Mouse (Mus musculus): ENCODE measurements at regions not wholly inside any gene's neighbourhood (a gene's known extent, or its start where the extent isn't known, plus 50 kb on each side); places are given as distances from the start of the nearest gene placed in this dataset.

DNA sequence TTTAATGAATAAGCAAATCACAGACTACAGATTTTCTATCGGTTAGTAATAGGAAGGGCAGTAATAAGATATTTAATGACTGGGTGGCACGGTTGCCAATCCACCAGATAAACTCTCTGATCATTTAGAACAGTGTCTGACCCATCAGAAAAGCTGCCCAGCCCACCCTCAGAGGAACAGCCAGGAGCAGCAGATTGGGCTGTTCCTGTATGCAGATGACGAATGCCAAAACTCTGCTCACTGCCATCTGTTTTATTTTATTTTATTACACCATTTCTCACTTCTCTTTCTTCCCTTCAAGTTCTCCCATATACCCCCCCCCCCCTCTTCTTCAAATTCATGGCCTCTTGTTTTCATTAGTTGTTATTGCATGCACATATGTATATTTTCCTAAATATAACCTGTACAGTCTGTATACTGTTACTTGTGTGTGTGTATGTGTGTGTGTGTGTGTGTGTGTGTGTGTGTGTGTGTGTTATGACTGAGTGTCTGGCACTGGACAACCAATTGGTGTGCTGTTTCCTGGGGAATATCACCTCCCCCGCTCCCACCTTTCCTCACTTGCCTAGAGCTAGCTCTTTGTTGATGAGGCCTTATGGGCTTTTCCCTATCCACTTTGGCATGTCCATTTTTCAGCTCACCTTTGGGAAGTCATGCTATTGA, 260.9 kb downstream of the Olfm4 start:
- DNase-seq (ENCODE audit: low read depth, low spot score) = no peak

DNA sequence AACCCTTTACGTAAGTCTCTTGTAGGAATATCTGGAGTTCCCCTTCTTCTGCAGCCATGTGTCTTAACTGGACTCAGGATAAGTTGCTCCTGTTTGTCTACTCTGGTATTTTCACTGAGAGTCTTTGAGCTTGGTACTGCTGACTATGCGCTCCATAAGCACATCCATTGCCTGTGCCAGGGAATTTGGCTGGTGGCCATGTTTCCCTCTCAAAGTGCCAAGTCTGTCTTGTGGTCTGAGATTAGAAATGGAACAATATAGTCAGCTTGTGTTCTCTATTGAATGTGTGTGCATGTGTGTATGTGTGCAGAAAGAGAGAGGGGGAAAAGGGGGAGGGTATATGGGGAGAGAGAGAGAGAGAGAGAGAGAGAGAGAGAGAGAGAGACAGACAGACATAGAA, 263.7 kb downstream of the Olfm4 start:
- no peak for DNase-seq (ENCODE audit: low read depth, low spot score)

DNA sequence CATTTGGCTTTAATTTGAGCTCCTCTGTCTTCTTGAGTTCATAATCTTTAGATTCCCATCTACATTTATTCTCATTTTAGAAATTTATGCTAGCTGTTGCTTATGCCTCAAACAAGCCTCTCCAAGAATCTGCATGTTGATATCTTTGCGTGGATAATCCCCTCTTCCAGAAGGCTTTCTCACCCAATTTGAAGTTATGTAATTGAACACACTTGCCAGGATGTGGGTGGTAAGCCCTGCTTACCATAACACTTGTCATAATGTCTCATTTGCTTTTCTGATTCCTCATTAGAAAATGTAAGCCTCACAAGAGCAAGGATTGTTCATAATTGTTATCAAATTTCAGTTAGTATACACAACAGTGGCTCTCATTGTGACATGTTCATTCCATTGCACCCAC, 266.0 kb downstream of the Olfm4 start:
- DNase-seq (ENCODE audit: low read depth, low spot score) = no peak

DNA sequence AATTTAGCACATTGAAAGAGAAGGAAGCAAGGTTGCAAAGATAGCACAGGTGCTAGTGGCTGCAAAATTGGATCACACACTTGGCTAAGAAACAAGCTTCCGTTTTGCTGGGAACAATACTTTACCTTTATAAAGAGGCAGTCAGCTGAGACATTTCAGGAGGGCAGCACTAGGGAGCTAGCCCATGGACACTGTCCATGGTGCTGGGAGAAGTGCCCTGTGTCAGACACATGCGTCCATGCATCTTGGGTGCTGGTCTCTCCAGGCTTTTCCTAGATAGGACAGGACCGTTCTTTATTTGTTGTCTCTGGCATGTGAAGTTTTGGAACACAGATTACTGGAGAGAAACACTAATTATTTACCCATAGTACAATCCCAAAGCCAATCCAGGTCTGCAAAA, 273.2 kb downstream of the Olfm4 start:
- peak; percentile 36 for DNase-seq (ENCODE audit: low read depth, low spot score)

DNA sequence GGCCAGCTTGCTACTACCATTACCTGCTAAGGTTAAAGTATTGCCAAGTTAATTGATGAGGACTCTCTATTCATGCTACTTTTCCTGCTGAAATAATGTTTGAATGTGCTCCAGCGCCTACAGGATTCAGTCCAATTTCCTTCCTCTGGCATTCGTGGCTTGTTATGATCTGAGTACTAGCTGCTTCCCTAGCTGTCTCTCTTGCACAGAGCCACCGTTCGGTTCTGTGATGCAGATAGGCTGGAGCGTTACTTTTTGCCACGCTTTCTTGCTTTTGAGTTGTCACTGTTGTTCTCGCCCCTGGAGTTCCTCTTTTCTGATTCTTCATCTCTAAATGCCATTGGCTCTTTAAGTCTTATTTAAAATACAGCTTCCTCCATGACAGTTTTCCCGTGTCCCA, 279.3 kb downstream of the Olfm4 start:
- DNase-seq (ENCODE audit: low read depth, low spot score) = no peak

DNA sequence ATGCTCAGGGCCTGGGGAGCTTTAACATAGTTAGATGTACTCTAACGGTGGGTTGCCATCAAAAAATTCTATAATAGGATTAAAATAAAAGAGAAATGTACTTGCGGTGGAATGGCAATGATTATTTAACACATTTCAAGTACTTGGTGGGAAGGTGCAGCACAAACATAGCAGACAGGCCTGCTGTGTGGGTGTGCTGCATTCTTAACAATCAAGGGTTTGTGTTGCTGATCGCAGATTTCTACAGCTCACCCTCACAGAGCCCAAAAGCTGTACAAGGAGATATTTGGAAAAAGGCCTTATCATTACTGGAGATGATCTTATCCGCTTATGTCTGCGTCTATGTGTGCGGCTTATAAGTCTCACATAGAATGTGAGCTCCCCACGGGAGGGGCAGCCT, 281.2 kb downstream of the Olfm4 start:
- DNase-seq (ENCODE audit: low read depth, low spot score) = no peak

DNA sequence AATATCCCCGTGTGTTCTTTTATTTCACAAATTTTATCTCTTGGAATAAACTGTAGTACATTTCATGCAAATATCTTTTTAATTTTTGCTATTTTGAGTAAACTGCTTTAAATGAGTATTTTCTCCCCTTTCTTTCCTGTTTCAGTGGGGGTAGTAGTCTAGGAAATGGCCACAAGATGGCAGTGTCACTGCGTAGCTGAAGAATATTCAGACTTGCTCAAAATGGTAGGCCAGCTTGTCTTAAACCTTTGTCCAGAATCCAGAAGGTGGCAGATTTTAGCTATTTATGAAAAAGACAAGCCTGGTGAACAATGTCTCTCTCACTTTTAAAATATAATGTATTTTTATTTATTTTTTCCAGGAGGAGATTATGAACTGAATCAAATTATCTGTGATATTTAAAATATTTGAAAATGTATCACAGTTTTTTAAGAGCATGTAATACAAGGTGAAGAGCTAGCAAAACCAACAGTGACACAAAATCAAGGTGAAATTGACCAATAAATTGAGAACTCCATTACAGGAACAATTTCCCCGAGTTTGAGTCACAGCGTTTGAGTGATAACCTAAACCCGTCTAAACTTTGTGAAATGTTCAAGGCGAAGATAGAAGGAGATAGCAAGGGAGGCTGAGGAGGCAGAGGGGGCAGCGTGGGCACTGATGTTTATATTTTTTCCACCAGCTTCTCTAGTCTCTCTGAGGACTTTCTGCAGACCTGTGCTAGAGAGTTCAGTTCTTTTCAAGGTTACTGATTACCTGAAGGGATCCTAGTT, 285.5 kb downstream of the Olfm4 start:
- peak; percentile 74 for DNase-seq (ENCODE audit: low read depth, low spot score)

DNA sequence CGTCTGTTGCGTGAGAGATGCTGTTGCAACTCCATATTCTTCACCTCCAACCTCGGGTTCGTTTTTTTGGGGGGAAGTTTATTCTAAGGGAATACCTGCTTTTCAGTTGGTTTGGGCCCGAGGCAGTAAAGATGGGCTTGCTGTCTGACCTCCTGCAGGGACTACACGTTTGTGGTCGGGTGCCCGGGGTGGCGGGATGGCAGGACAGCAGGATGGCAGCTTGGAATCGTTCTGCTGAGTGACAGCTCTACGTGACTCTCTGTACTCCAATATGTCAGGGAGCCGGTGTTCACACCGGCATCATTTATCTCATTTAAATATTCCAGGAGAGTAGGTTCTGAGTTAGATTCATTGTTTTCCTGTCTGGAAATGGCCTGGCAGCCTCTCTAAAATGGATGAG, 286.2 kb downstream of the Olfm4 start:
- DNase-seq (ENCODE audit: low read depth, low spot score) = no peak

DNA sequence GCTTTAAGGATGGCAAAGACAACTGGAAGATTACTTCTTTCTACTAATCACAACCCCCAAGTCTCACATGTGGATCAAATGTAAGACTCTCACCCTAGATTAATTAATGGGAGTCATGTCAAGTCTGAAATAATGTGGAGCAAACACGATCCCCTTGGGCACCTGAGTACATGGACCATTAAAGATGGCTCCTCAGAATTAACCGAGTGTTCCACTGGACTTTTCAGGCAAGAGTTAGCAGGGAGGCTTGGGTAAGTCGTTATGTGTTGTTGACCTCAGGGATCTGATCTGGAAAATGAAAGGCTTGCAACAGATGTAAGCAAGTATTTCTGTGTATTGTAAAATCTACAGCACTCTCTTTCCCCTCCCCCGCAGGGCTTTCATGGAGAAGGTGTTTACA, 296.3 kb downstream of the Olfm4 start:
- no peak for DNase-seq (ENCODE audit: low read depth, low spot score)

DNA sequence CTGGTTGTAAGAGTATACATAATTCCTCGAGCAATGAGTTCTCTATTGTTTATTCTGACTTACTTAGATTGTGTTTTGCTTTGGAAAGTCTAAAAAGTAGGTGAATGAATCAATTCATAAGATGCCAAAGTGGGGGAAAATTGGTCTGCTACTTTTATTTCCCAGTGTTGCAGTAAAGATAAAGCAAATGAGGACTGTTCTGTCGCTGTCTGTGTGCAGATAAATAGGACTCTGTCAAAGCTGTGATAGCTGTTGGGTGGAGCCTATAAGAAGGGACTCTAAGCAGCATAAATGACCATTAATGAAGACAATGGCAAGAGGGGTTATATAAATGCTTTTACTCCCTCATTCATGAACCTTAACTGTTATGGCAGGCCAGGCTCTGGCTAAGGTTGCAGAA, 299.8 kb downstream of the Olfm4 start:
- DNase-seq (ENCODE audit: low read depth, low spot score) = no peak

DNA sequence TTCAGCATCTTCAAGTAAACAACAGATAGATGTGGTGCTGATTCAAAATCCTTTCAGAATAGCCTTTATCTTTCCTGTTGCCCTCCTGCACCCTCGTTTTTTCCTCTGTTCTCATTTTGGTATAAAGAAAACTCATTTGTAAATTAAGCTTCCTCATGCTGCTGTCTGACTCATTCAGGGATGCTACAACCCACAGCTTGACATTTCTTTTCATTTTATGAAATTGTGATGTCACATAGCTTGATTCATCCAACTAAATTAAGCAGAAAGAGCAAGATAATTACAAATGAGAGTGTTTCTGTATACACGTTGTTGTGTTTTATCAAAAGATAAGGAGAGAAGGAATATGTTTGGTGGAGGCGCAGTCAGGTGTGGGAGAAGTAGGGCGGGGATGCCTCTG, 307.5 kb downstream of the Olfm4 start:
- DNase-seq (ENCODE audit: low read depth, low spot score) = no peak

DNA sequence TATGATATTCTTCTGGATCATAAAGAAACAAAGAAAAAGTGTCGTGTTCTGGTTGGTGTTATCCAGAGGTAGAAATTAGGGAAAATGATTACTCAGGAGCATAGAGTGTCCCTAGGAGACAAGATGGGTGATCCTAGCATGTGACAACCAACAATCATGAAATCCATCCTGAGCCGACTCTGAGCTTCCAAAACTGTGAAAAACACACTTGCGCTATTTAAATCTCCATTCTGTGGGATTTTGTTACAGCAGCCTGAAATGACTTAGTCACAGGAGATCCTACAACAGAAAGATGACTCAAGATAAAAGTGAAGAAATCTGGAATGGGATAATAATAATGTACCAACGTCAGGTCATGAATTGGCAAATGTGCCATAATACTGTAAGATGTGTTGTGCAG, 309.5 kb downstream of the Olfm4 start:
- no peak for DNase-seq (ENCODE audit: low read depth, low spot score)

DNA sequence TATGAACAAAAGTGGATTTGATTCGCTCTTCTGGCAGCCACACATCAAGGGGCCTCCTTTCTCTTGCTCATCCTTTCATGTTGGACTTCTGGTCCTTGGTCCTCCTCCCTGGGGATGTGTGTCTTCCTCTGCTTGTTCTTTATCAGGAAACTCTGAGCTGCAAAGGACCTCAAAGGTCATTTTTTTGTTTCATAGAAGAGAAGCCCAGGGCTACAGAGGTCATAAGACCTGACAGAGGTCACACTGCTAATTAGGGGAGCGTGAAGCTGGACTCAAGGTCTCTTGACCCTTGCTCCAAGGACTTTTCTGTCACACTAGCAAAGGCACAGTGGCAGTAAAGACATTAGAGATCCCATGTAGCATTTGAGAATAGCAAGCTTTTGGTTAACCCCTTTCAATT, 345.8 kb downstream of the Olfm4 start:
- DNase-seq (ENCODE audit: low read depth, low spot score) = no peak

DNA sequence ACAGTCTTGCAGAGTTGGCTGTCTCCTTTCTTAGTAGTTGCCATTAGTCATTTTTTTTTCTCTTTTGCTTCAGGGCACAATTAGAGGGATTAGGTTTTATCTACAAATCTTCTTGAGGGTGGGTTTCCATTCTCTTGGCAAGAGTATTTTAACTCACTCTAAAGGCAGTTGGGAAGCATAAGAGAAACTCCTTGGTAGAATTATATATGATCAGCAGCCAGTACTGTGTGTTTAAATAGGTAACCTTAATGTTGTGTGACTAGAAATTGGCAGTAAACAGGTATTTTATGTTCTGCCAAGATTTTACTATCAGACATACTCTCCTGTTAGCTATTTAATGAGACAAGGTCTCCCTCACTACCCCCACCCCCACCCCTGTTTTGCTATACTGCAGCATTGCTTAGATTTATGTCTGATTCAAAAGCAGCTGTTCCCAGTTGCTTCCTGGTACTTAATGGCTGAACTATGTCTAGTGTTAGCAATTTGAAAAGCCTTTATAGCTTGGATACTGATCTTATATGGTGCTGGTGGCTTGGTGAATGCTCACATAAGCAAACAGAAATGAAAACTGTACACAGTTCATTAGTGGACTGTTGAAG, 378.2 kb downstream of the Olfm4 start:
- no peak for DNase-seq (ENCODE audit: low read depth, low spot score)

DNA sequence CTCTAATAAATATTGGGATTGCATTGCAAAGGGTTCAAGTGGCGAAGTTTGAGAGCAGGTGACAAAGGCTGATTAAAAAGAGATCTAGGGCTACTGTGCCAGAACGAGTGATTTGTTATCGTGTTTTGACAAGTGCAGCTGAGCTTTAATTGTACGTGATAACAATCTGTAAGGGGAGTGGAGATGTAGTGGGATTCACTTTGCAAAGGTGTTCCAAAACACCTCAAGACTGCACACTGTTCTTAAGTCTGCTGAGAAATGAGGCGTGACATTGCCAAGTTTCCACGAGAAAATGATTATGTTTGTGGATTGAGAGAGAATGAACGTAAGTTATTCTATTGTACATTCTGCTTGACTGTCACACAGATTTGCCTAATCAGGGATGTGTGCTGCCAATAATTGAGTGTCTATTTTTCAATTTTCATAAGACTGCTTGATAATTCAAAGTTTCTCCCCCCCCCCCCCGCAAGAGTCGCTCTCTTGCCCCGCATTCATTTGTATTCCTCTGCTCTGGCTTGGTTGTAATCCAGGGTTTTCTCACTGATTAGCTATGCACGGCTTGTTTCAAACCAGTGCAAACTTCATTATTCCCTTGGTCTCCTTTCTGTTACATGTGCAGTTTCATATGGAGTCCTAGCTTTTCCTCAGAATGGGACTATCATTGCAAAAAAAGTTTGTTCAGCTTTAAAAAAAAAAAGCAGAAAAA, 385.7 kb downstream of the Olfm4 start:
- DNase-seq (ENCODE audit: low read depth, low spot score) = no peak

DNA sequence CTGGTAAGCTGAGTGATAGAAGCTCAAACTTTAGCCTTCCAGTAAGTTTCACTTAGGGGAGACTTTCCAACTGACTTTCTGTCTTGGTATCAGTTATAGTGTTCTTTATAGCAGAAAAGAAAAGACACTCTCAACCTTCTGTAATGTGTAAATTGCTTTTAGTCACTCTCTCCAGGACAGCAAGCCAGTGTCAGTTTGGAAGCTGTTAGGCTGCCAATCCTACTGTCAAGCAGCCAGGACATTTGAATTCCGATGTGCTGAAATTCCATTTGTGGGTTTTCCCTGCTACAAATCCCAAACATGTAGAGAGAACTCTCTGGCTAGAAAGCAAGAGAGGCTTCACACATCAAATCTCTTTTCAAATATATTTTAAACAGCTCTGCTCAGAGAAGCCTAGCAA, 390.4 kb downstream of the Olfm4 start:
- DNase-seq (ENCODE audit: low read depth, low spot score) = no peak

DNA sequence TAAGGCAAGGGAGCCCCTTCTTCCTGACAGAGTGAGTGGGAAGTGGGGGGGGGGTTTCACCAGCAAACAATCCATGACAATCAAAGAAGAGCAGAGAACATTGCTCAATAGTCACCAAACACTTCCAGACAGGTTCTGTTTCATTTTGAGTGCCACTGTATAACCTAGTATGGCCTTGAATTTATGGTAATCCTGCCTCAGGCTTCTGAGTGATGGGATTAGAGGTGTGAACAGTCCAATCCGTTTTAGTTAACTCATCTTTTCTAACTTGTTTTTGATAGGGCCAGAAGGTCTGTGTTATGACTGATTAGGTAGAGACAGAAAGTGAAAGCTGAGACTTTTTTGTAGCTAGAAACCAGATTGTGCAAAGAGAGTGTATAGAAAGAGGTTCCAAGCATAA, 393.2 kb downstream of the Olfm4 start:
- no peak for DNase-seq (ENCODE audit: low read depth, low spot score)

DNA sequence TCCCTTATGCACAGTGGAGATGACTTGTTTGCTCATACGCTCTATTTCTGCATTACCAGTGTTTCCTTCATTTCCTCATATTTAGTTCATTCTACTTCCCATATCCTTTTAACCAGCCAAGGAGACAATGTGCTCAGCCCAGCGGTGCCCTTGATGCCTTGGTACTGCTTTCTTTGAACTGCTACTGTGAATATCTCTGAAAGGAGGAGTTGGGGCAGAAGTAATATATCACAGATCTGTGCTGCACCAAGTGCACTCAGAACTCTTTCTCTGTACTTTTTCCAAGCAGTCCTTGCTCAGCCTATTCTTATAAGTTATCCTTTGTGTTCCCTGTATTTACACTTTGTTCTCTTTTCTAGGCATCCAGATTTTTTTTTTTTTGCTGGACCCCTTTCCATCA, 407.5 kb downstream of the Olfm4 start:
- no peak for DNase-seq (ENCODE audit: low read depth, low spot score)

DNA sequence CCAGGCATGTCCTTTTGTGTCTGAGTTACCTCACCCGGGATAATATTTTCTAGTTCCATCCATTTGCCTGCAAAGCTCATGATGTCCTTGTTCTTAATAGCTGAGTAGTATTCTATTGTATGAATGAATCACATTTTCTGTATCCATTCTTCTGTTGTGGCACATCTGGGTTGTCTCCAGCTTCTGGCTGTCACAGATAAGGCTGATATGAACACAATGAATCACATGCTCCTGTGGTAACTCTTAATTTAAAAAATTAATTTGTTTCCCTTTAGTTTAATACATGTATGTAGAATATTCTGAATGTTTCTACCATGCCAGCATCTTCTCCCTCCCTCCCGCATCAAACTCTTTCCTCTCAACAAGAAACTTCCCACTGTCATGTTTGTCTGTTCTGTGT, 424.4 kb downstream of the Olfm4 start:
- no peak for DNase-seq (ENCODE audit: low read depth, low spot score)

DNA sequence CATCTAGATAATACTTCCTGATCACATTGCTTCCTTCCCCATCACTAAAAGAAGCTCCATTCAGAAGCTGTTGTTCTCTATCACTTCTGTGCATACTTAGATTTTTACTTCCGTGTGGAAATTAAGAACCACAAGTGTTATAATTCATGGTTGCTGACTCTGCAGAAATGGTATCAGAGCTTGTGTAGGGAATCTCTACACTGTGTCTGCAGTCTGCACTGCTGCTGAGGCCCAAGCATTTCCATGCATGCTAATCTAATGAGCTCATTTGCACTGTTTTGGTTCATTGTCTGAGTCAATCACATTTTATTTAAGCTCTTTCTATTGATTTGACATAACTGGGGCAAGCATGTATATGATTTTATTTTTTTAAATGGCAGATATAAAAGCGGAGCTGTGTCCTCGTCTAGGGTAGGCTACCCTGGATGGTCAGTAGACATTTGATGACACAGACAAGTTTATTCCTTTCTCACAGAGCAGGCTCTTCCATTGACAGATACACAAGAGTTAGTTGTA, 435.0 kb downstream of the Olfm4 start:
- DNase-seq (ENCODE audit: low read depth, low spot score) = no peak

DNA sequence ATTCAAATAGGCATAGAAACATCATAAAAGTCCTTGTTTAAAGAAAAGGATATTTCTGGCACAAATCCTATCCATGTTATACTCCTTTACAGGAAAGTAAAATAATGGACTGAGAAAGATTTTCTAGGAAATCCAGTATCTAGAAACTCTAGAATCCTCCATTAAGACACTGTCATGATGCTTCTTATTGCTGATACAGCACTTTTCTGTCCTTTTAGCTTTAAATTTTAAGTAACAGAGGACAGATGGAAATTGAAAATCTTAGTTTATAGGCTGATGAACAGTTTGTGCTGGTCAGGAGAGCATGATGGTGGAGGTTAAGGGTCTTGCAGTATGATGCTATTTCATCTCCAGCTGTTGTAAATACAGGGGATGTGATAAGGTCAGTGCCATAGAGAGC, 459.9 kb downstream of the Olfm4 start:
- DNase-seq (ENCODE audit: low read depth, low spot score) = no peak

DNA sequence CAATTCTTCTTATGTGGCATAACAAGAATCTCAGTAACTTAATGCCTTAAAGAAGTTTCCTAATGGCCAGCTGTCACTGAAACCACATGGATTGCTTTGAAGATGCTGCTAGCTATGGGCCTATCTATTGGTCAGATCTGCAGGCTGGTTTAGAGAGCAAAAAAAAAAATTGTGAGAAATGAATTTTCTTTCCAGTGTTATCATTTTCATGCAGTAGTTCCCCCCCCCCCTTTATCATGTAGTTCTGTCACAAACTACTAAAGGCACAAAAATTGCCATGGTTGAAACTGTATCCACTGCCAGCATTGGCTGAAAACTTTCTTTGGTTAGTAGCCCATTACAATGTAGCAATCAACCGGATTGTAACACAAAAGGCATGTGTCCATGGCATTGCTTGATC, 487.6 kb downstream of the Olfm4 start:
- no peak for DNase-seq (ENCODE audit: low read depth, low spot score)

Data from embryo, embryonic 11.5 days (tissue).